Mouse (Mus musculus) C2C12 (cell line): ENCODE measurements around the gene Heatr5b.

ENCODE experiments used
- CEBPB ChIP-seq: IDR thresholded peaks from one replicate; pipeline ENCODE4 v1.6.1; 2011; ENCODE audit warnings: low read depth, mild to moderate bottlenecking, control low read depth, moderate library complexity
- CTCF ChIP-seq: IDR thresholded peaks from one replicate; pipeline ENCODE4 v1.5.1; 2011; ENCODE audit not compliant: control insufficient read depth, insufficient read depth, insufficient read length
- FOSL1 ChIP-seq: IDR thresholded peaks from one replicate; pipeline ENCODE4 v1.8.0; 2011; ENCODE audit warnings: mild to moderate bottlenecking, low read length; ENCODE audit not compliant: poor library complexity, insufficient read depth, severe bottlenecking
- MAX ChIP-seq: IDR thresholded peaks from one replicate; pipeline ENCODE4 v1.6.1; 2011; ENCODE audit warnings: mild to moderate bottlenecking, control low read depth
- MYOD1 ChIP-seq: IDR thresholded peaks from one replicate; pipeline ENCODE4 v1.6.1; 2011; ENCODE audit warnings: low read depth; ENCODE audit not compliant: control insufficient read depth, insufficient read length
- MYOG ChIP-seq: IDR thresholded peaks from one replicate; pipeline ENCODE4 v1.6.1; 2011; ENCODE audit not compliant: control insufficient read depth, insufficient read length; ENCODE audit errors: extremely low read depth
- USF1 ChIP-seq: IDR thresholded peaks from one replicate; pipeline ENCODE4 v1.6.1; 2011; ENCODE audit warnings: low read depth, mild to moderate bottlenecking, control low read depth, moderate library complexity

DNA sequence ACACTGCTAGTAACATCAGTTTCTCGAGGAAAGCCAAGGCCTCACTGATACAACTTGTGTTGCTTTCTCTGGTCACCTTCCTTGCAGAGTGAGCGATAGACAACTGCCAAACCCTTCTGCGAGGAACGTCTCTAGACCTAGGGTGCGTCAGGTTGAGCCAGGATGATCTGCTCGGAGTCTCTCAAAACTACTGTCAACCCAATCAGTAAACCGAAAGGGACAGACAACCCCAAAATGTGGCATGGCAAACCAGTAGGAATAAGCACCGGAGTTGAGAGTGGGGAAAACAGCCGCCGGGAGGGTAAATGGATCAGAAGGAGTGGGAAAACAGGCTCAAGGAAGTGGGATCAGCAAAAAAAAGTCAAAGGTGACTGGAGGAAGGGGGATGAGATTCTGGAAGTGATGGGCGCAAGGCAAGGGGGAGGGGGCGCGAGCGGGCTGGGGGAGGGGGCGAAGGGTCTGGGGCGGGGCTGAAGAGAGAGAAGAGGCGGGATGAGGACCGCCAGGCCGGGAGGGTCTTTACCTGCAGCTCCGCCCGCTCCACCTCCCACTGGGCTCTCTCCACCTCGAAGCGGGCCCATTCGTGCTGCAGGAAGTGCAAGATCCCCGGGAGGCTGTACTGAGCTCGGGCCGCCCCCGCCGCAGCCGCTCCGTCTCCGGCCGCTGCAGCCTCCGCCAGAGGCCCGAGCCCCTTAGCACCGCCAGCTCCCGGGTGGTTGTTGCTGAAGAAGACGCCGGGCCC is 99.3 kb downstream of the Heatr5b start:
- TF ChIP-seq USF1, result no peak
- TF ChIP-seq CTCF, result no peak
- no peak for TF ChIP-seq MYOD1
- no peak for TF ChIP-seq CEBPB
- no peak for TF ChIP-seq MAX
- no peak for TF ChIP-seq FOSL1
- no peak for TF ChIP-seq MYOG
